Mouse (Mus musculus): Measurements from ENCODE around the gene Gucd1.
A peak's percentile ranks its signal among the peaks of the same experiment; 100 is the strongest.
"Not testable (repeated sequence)": the region's sequence is repeated elsewhere in the genome, so short reads cannot be mapped to it uniquely, and the experiment has no call there.

Gene Gucd1

GRCm38 (mm10) chr10:75355341-75355740 lies 162.4 kb downstream of the Gucd1 start:
- DNase-seq: no peak

- not testable (repeated sequence) for DNase-seq
These were observed 163.9 kb downstream of the Gucd1 start for GRCm38 (mm10) chr10:75353838-75354241.

- no peak for DNase-seq
These were observed 165.2 kb downstream of the Gucd1 start for GRCm38 (mm10) chr10:75352541-75352940.

GRCm38 (mm10) chr10:75350564-75350963 lies 167.2 kb downstream of the Gucd1 start:
- DNase-seq: no peak

- DNase-seq: no peak
These were observed 172.5 kb downstream of the Gucd1 start for GRCm38 (mm10) chr10:75345265-75345664.

GRCm38 (mm10) chr10:75344563-75344962 lies 173.2 kb downstream of the Gucd1 start:
- not testable (repeated sequence) for DNase-seq

- DNase-seq: no peak
These were observed 175.8 kb downstream of the Gucd1 start for GRCm38 (mm10) chr10:75341936-75342335.

GRCm38 (mm10) chr10:75339377-75339776 lies 178.4 kb downstream of the Gucd1 start:
- no peak for DNase-seq

- DNase-seq: no peak
These were observed 178.9 kb downstream of the Gucd1 start for GRCm38 (mm10) chr10:75338852-75339251.

- DNase-seq: no peak
These were observed 180.5 kb downstream of the Gucd1 start for GRCm38 (mm10) chr10:75337231-75337630.

GRCm38 (mm10) chr10:75335075-75335474 lies 182.7 kb downstream of the Gucd1 start:
- no peak for DNase-seq

- DNase-seq: no peak
These were observed 183.6 kb downstream of the Gucd1 start for GRCm38 (mm10) chr10:75334175-75334574.

- DNase-seq: no peak
These were observed 184.5 kb downstream of the Gucd1 start for GRCm38 (mm10) chr10:75333176-75333776.

GRCm38 (mm10) chr10:75332268-75332667 lies 185.5 kb downstream of the Gucd1 start:
- no peak for DNase-seq

GRCm38 (mm10) chr10:75328201-75328704 lies 189.5 kb downstream of the Gucd1 start:
- DNase-seq: no peak

- no peak for DNase-seq
These were observed 190.7 kb downstream of the Gucd1 start for GRCm38 (mm10) chr10:75327081-75327480.

- DNase-seq: no peak
These were observed 191.2 kb downstream of the Gucd1 start for GRCm38 (mm10) chr10:75326553-75326952.

GRCm38 (mm10) chr10:75325821-75326220 lies 192.0 kb downstream of the Gucd1 start:
- no peak for DNase-seq

- no peak for DNase-seq
These were observed 193.4 kb downstream of the Gucd1 start for GRCm38 (mm10) chr10:75324391-75324790.

- DNase-seq: no peak
These were observed 193.8 kb downstream of the Gucd1 start for GRCm38 (mm10) chr10:75323986-75324385.

- DNase-seq: no peak
These were observed 194.8 kb downstream of the Gucd1 start for GRCm38 (mm10) chr10:75322966-75323365.

GRCm38 (mm10) chr10:75320321-75320720 lies 197.5 kb downstream of the Gucd1 start:
- no peak for DNase-seq

GRCm38 (mm10) chr10:75318206-75318605 lies 199.6 kb downstream of the Gucd1 start:
- DNase-seq: no peak

- DNase-seq: peak; percentile 42
These were observed 200.6 kb downstream of the Gucd1 start for GRCm38 (mm10) chr10:75316908-75317761.

- DNase-seq: no peak
These were observed 201.1 kb downstream of the Gucd1 start, which contains the start of gene Adora2a for GRCm38 (mm10) chr10:75316872-75316907. Gene Adora2a (plus strand): TSS chr10:75316877.
